Mouse (Mus musculus): ENCODE data around the gene Spats2l. TPM values are rescaled to one million over a fixed set of nuclear protein-coding genes. Genes with fewer than 3 reads are reported as not detected.

Gene Spats2l
- total and polyA plus RNA-seq, 3 experiments, result not detected

GRCm38 (mm10) chr1:57839863-57840262, 65.9 kb downstream of the Spats2l start:
- Histone ChIP-seq H3K4me3 (ENCODE audit: control insufficient read depth in 1 of 2, insufficient read depth in 1 of 2, low read depth in 2 of 2, low read length in 2 of 2) (no peak overlapping the region), H3K9me3 (replicated peaks; ENCODE audit: insufficient read depth, low read length) (no peaks in the 10 kb centered on the region), H3K79me2 (ENCODE audit: control insufficient read depth, insufficient read depth, low read length, poor library complexity) (no peaks in the 10 kb centered on the region), H3K36me3 (ENCODE audit: control insufficient read depth in 1 of 2, insufficient read depth in 2 of 2, low read length in 2 of 2) (no peaks in the 10 kb centered on the region), H3K27ac (ENCODE audit: control insufficient read depth, low read depth, low read length) (no peak overlapping the region), H3K27me3 (ENCODE audit: control insufficient read depth in 1 of 2, insufficient read depth in 2 of 2, low read length in 2 of 2) (no peaks in the 10 kb centered on the region), H3K4me1 (ENCODE audit: control insufficient read depth in 1 of 2, insufficient read depth in 2 of 2, low read length in 2 of 2) (no peaks in the 10 kb centered on the region), H3K9ac (ENCODE audit: control insufficient read depth, low read depth, low read length, poor library complexity, severe bottlenecking) (no peak overlapping the region)
- TF ChIP-seq MAZ (IDR thresholded peaks at IDR 0.05; ENCODE audit: low read depth, low read length) (no peak), POLR2AphosphoS2 (IDR thresholded peaks at IDR 0.05; ENCODE audit: low read length) (no peak), ZKSCAN1 (IDR thresholded peaks at IDR 0.05; ENCODE audit: low read depth, low read length) (no peak)
- DNase-seq (ENCODE audit: low read depth, low spot score), result no peak

- Histone ChIP-seq H3K36me3 (ENCODE audit: control insufficient read depth in 1 of 2, insufficient read depth in 2 of 2, low read length in 2 of 2) (no peaks in the 10 kb centered on the region), H3K9ac (ENCODE audit: control insufficient read depth, low read depth, low read length, poor library complexity, severe bottlenecking) (no peak overlapping the region), H3K79me2 (ENCODE audit: control insufficient read depth, insufficient read depth, low read length, poor library complexity) (no peaks in the 10 kb centered on the region), H3K9me3 (replicated peaks; ENCODE audit: insufficient read depth, low read length) (no peaks in the 10 kb centered on the region), H3K4me1 (ENCODE audit: control insufficient read depth in 1 of 2, insufficient read depth in 2 of 2, low read length in 2 of 2) (no peaks in the 10 kb centered on the region), H3K4me3 (ENCODE audit: control insufficient read depth in 1 of 2, insufficient read depth in 1 of 2, low read depth in 2 of 2, low read length in 2 of 2) (no peak overlapping the region), H3K27me3 (ENCODE audit: control insufficient read depth in 1 of 2, insufficient read depth in 2 of 2, low read length in 2 of 2) (no peaks in the 10 kb centered on the region), H3K27ac (ENCODE audit: control insufficient read depth, low read depth, low read length) (no peak overlapping the region)
- no peak for DNase-seq (ENCODE audit: low read depth, low spot score)
- TF ChIP-seq POLR2A (IDR thresholded peaks at IDR 0.05; ENCODE audit: control insufficient read depth in 1 of 2, insufficient read depth in 1 of 2, low read depth in 1 of 2, low read length in 2 of 2, poor library complexity in 1 of 2), result no peak
- no peak for TF ChIP-seq TAL1 (IDR thresholded peaks at IDR 0.05; ENCODE audit: low read length)
- no peak for TF ChIP-seq E2F4 (IDR thresholded peaks at IDR 0.05; ENCODE audit: borderline replicate concordance, low read depth, low read length)
- TF ChIP-seq MAFK (IDR thresholded peaks at IDR 0.05; ENCODE audit: borderline replicate concordance, low read depth, low read length), result no peak
- no peak for TF ChIP-seq CHD2 (IDR thresholded peaks at IDR 0.05; ENCODE audit: low read length)
- no peak for TF ChIP-seq GABPA (IDR thresholded peaks at IDR 0.05; ENCODE audit: low read depth, low read length)
- no peak for TF ChIP-seq RCOR1 (IDR thresholded peaks at IDR 0.05; ENCODE audit: low read depth, low read length)
- TF ChIP-seq ZC3H11A (IDR thresholded peaks at IDR 0.05; ENCODE audit: low read depth, low read length), result no peak
- TF ChIP-seq BHLHE40 (IDR thresholded peaks at IDR 0.05; ENCODE audit: borderline replicate concordance, low read depth, low read length), result no peak
- TF ChIP-seq CTCF (IDR thresholded peaks at IDR 0.05 in 2 of 3, conservative IDR thresholded peaks at IDR 0.05 in 1 of 3; ENCODE audit: control insufficient read depth in 1 of 3, insufficient read depth in 1 of 3, low read depth in 2 of 3, low read length in 3 of 3, poor library complexity in 1 of 3, severe bottlenecking in 1 of 3), result no peak
- TF ChIP-seq ZNF384 (IDR thresholded peaks at IDR 0.05; ENCODE audit: low read depth, low read length), result no peak
- no peak for TF ChIP-seq POLR2AphosphoS2 (IDR thresholded peaks at IDR 0.05; ENCODE audit: low read length)
- no peak for TF ChIP-seq MEF2A (IDR thresholded peaks at IDR 0.05; ENCODE audit: extremely low read depth, insufficient replicate concordance, low read depth, low read length, poor library complexity, severe bottlenecking)
- TF ChIP-seq TBP (IDR thresholded peaks at IDR 0.05; ENCODE audit: low read depth, low read length), result no peak
- TF ChIP-seq EP300 (IDR thresholded peaks at IDR 0.05; ENCODE audit: low read depth in 1 of 2, low read length in 2 of 2), result no peak
- TF ChIP-seq KAT2A (conservative IDR thresholded peaks at IDR 0.05; ENCODE audit: low read depth, low read length), result no peak
- TF ChIP-seq ZKSCAN1 (IDR thresholded peaks at IDR 0.05; ENCODE audit: low read depth, low read length), result no peak
- TF ChIP-seq MYB (IDR thresholded peaks at IDR 0.05; ENCODE audit: low read depth, low read length), result no peak
These were observed 71.2 kb downstream of the Spats2l start for GRCm38 (mm10) chr1:57845054-57845722.

All from MEL (cell line).